ENCODE assay signal across 20 mouse cellular contexts in genomic region chr2:57611599-57611998, GRCm38 (mm10).
A peak's percentile ranks its signal among the peaks of the same experiment; 100 is the strongest.
DNase-seq lines count a peak whose midpoint lies in the region; ATAC-seq and TF ChIP-seq lines count a peak whose summit lies in the region.
"Had no signal": no experiment of that assay in that cellular context is flagged by ENCODE, and none has a peak within 500 bp of the region (broad histone marks: within the 10 kb centered on the region; RNA-seq: fewer than 3 reads in every experiment).

No protein-coding gene starts in this region.

- H3K36me3 ChIP-seq in lung, embryonic 14.5 days (ENCODE audit: insufficient read depth): no peaks in the 10 kb centered on the region
- H3K36me3 ChIP-seq: embryonic facial prominence, embryonic 10.5 days; embryonic facial prominence, embryonic 12.5 days; forebrain, embryonic 15.5 days had no signal

- no peak overlapping the region for H3K4me3 ChIP-seq in lung, embryonic 14.5 days (ENCODE audit: low read depth, low read length)
- H3K4me3 ChIP-seq: embryonic facial prominence, embryonic 10.5 days; embryonic facial prominence, embryonic 12.5 days; forebrain, embryonic 13.5 days; forebrain, embryonic 15.5 days had no signal

- H3K27ac ChIP-seq in lung, embryonic 14.5 days (ENCODE audit: low read depth): no peak overlapping the region
- H3K27ac ChIP-seq: embryonic facial prominence, embryonic 10.5 days; embryonic facial prominence, embryonic 12.5 days; forebrain, embryonic 13.5 days; forebrain, embryonic 15.5 days had no signal

- H3K9ac ChIP-seq in lung, embryonic 14.5 days: no peak overlapping the region
- H3K9ac ChIP-seq: embryonic facial prominence, embryonic 12.5 days; forebrain, embryonic 13.5 days; forebrain, embryonic 15.5 days; forebrain, postnatal 0 days had no signal

- no peak overlapping the region for H3K4me2 ChIP-seq in lung, embryonic 14.5 days
- H3K4me2 ChIP-seq: embryonic facial prominence, embryonic 12.5 days; forebrain, embryonic 13.5 days; forebrain, embryonic 15.5 days had no signal

- no peak for ATAC-seq in lung, embryonic 14.5 days (ENCODE audit: insufficient read depth)
- peak; percentile 83 for ATAC-seq in megakaryocyte progenitor cell, adult 5-6 weeks (replicated peaks; ENCODE audit: poor library complexity)
- ATAC-seq: forebrain, embryonic 13.5 days; forebrain, embryonic 15.5 days; forebrain, postnatal 0 days had no signal

- H3K27me3 ChIP-seq in lung, embryonic 14.5 days (ENCODE audit: insufficient read depth, low read length): no peaks in the 10 kb centered on the region
- H3K27me3 ChIP-seq: embryonic facial prominence, embryonic 12.5 days; forebrain, embryonic 13.5 days; forebrain, embryonic 15.5 days had no signal

- H3K9me3 ChIP-seq in lung, embryonic 14.5 days (ENCODE audit: low read depth, low read length): no peaks in the 10 kb centered on the region
- H3K9me3 ChIP-seq: embryonic facial prominence, embryonic 10.5 days; embryonic facial prominence, embryonic 12.5 days; forebrain, embryonic 13.5 days; forebrain, embryonic 15.5 days had no signal

- DNase-seq in lung, embryonic 14.5 days: peak; percentile 43
- DNase-seq in lung, postnatal 4 days: no peak
- peak; percentile 21 for DNase-seq in 416B (ENCODE audit: low read depth)
- DNase-seq in embryo, embryonic 9.5 days (ENCODE audit: extremely low spot score): no peak
- no peak for DNase-seq in adrenal gland, postnatal 36 days
- DNase-seq: adrenal gland, adult 2 months; adrenal gland, postnatal 10 days; adrenal gland, postnatal 25 days; cerebellum, adult 11-12 months; cerebellum, adult 2 months; cerebellum, adult 9-10 months; cerebellum, postnatal 10 days; cerebellum, postnatal 25 days; embryo, embryonic 11 days; forebrain, postnatal 0 days had no signal

- H3K4me1 ChIP-seq in lung, embryonic 14.5 days (ENCODE audit: insufficient read depth): no peaks in the 10 kb centered on the region

- no peak for TF ChIP-seq CTCF in lung, embryonic 14.5 days (IDR thresholded peaks at IDR 0.05; ENCODE audit: low read depth)

Comparison
In these comparisons a context has a peak if more than half of its experiments do, and no peak if none do; other contexts are left out.
1. DNase-seq: peak in lung, embryonic 14.5 days (single experiment) and 416B (single experiment); none in lung, postnatal 4 days (0 of 2), embryo, embryonic 9.5 days (single experiment) and adrenal gland, postnatal 36 days (0 of 2).